Mouse (Mus musculus) forebrain, embryonic 13.5 days (tissue): ENCODE data around the gene Xpa. TPM values are rescaled to one million over a fixed set of nuclear protein-coding genes. Genes with fewer than 3 reads are reported as not detected.

Source experiments
- ATAC-seq: fragments of 200-750 bp; cut with Nextera tagmentation; 2 replicates; pipeline ENCODE4 v1.8.0; 2017
- H3K27ac ChIP-seq: fragments of 300-500 bp; sonication (generic); 2 replicates; pipeline ENCODE4 v1.5.1; 2015; ENCODE audit warnings: inconsistent platforms, mild to moderate bottlenecking, moderate library complexity
- H3K27me3 ChIP-seq: fragments of 300-500 bp; sonication (generic); 2 replicates; pipeline ENCODE4 v1.6.1; 2015; ENCODE audit warnings: mild to moderate bottlenecking, inconsistent platforms
- H3K36me3 ChIP-seq: fragments of 300-500 bp; sonication (generic); 2 replicates; pipeline ENCODE4 v1.6.1; 2015; ENCODE audit warnings: mild to moderate bottlenecking, inconsistent platforms; ENCODE audit not compliant: poor library complexity, severe bottlenecking
- H3K4me1 ChIP-seq: fragments of 300-500 bp; sonication (generic); 2 replicates; pipeline ENCODE4 v1.6.1; 2015; ENCODE audit warnings: inconsistent platforms
- H3K4me2 ChIP-seq: fragments of 300-500 bp; sonication (generic); 2 replicates; pipeline ENCODE4 v1.6.1; 2015; ENCODE audit warnings: inconsistent platforms, mild to moderate bottlenecking, moderate library complexity
- H3K4me3 ChIP-seq: fragments of 300-500 bp; sonication (generic); 2 replicates; pipeline ENCODE4 v1.5.1; 2015; ENCODE audit warnings: mild to moderate bottlenecking, inconsistent platforms
- H3K9ac ChIP-seq: fragments of 300-500 bp; sonication (generic); 2 replicates; pipeline ENCODE4 v1.6.1; 2015; ENCODE audit warnings: mild to moderate bottlenecking, inconsistent platforms
- H3K9me3 ChIP-seq: fragments of 300-500 bp; sonication (generic); replicated peaks from 2 replicates; pipeline ENCODE4 v1.6.1; 2016; ENCODE audit warnings: inconsistent platforms
- WGBS: fragments of 180-500 bp; shearing (Covaris S2); methylation state at CpG from one replicate; pipeline ENCODE4 v1.1.7; 2015; 5-methylcytosine and 5-hydroxymethylcytosine counted together
- polyA plus RNA-seq: library from polyadenylated mRNA; unstranded; fragments of >200 nt; fragmentation: Nextera tagmentation; extraction: Ambion mirVana; gene quantifications from 2 replicates; pipeline ENCODE4 v1.2.1, GENCODE M21; 2015

Gene Xpa
- polyA plus RNA-seq, 1 experiment from 2014 or later, result 32.4 TPM

- Histone ChIP-seq H3K4me1 (peaks cover 28% of the 10 kb centered on the region), H3K9ac (peak within 1 kb of the TSS; percentile 96), H3K9me3 (no peaks in the 10 kb centered on the region), H3K27ac (peak within 1 kb of the TSS; percentile 97), H3K27me3 (no peaks in the 10 kb centered on the region), H3K4me2 (peak within 1 kb of the TSS; percentile 87), H3K36me3 (peaks cover 19% of the 10 kb centered on the region), H3K4me3 (peak within 1 kb of the TSS; percentile 93)
- ATAC-seq, result peak; percentile 92
- WGBS, result under 1% methylated on average over 86 of the region's 90 CpGs
These were observed 57.6 kb downstream of the Xpa start, which contains the start of the genes Ncbp1 and Tstd2 for GRCm38 (mm10) chr4:46138287-46139222. Gene Ncbp1, plus strand, starts transcription at chr4:46138613. Gene Tstd2, minus strand, starts transcription at chr4:46138694.

GRCm38 (mm10) chr4:46137629-46138286 is 58.4 kb downstream of the Xpa start:
- no peaks in the 10 kb centered on the region for H3K27me3 ChIP-seq
- peak overlapping the region; percentile 87 for H3K4me2 ChIP-seq
- H3K4me3 ChIP-seq, result peak overlapping the region; percentile 93
- WGBS, result 9% methylated on average over 17 of the region's 17 CpGs
- H3K27ac ChIP-seq, result peak overlapping the region; percentile 97
- H3K4me1 ChIP-seq, result peaks cover 28% of the 10 kb centered on the region
- H3K9me3 ChIP-seq, result no peaks in the 10 kb centered on the region
- H3K36me3 ChIP-seq, result peaks cover 27% of the 10 kb centered on the region
- peak overlapping the region; percentile 96 for H3K9ac ChIP-seq
- peak; percentile 86 for ATAC-seq

GRCm38 (mm10) chr4:46131791-46132190 is 64.3 kb downstream of the Xpa start:
- WGBS, result 81% methylated on average over 6 of the region's 6 CpGs
- Histone ChIP-seq H3K36me3 (peaks cover 78% of the 10 kb centered on the region), H3K9me3 (no peaks in the 10 kb centered on the region), H3K4me1 (peaks cover 5% of the 10 kb centered on the region), H3K27ac (no peak overlapping the region), H3K4me3 (no peak overlapping the region), H3K27me3 (no peaks in the 10 kb centered on the region), H3K4me2 (no peak overlapping the region), H3K9ac (no peak overlapping the region)
- no peak for ATAC-seq

- Histone ChIP-seq H3K4me3 (no peak overlapping the region), H3K27me3 (no peaks in the 10 kb centered on the region), H3K36me3 (peaks cover 86% of the 10 kb centered on the region), H3K9ac (no peak overlapping the region), H3K9me3 (no peaks in the 10 kb centered on the region), H3K27ac (no peak overlapping the region), H3K4me1 (no peaks in the 10 kb centered on the region), H3K4me2 (no peak overlapping the region)
- WGBS, result 63% methylated on average over 3 of the region's 3 CpGs
- no peak for ATAC-seq
These were observed 65.9 kb downstream of the Xpa start for GRCm38 (mm10) chr4:46130221-46130620.

GRCm38 (mm10) chr4:46129311-46130004 is 66.7 kb downstream of the Xpa start:
- peaks cover 87% of the 10 kb centered on the region for H3K36me3 ChIP-seq

GRCm38 (mm10) chr4:46126541-46126940 is 69.6 kb downstream of the Xpa start:
- WGBS, result 49% methylated on average over 2 of the region's 2 CpGs
- Histone ChIP-seq H3K36me3 (peaks cover 85% of the 10 kb centered on the region), H3K4me1 (no peaks in the 10 kb centered on the region), H3K27me3 (no peaks in the 10 kb centered on the region), H3K4me3 (no peak overlapping the region), H3K27ac (no peak overlapping the region), H3K9me3 (no peaks in the 10 kb centered on the region), H3K9ac (no peak overlapping the region), H3K4me2 (no peak overlapping the region)
- ATAC-seq, result peak; percentile 59; the same call in 1 of the 2 replicates

More at GRCm38 (mm10) chr4:46129311-46130004, 66.7 kb downstream of the Xpa start:
- WGBS, result 92% methylated on average over 8 of the region's 8 CpGs
- H3K4me3 ChIP-seq, result no peak overlapping the region
- no peak overlapping the region for H3K4me2 ChIP-seq
- H3K9ac ChIP-seq, result no peak overlapping the region
- H3K4me1 ChIP-seq, result no peaks in the 10 kb centered on the region
- no peaks in the 10 kb centered on the region for H3K9me3 ChIP-seq
- ATAC-seq, result no peak
- H3K27ac ChIP-seq, result no peak overlapping the region
- no peaks in the 10 kb centered on the region for H3K27me3 ChIP-seq

GRCm38 (mm10) chr4:46123358-46123757 is 72.8 kb downstream of the Xpa start:
- Histone ChIP-seq H3K4me1 (no peaks in the 10 kb centered on the region), H3K4me2 (no peak overlapping the region), H3K36me3 (peaks cover 86% of the 10 kb centered on the region), H3K9me3 (no peaks in the 10 kb centered on the region), H3K27me3 (no peaks in the 10 kb centered on the region), H3K4me3 (no peak overlapping the region), H3K9ac (no peak overlapping the region), H3K27ac (no peak overlapping the region)
- WGBS, result 89% methylated on average over 6 of the region's 6 CpGs
- ATAC-seq, result no peak

GRCm38 (mm10) chr4:46120767-46121166 is 75.3 kb downstream of the Xpa start:
- Histone ChIP-seq H3K27me3 (no peaks in the 10 kb centered on the region), H3K9ac (no peak overlapping the region), H3K4me3 (no peak overlapping the region), H3K36me3 (peaks cover 96% of the 10 kb centered on the region), H3K9me3 (no peaks in the 10 kb centered on the region), H3K4me2 (no peak overlapping the region), H3K27ac (no peak overlapping the region), H3K4me1 (no peaks in the 10 kb centered on the region)
- 84% methylated on average over 3 of the region's 3 CpGs for WGBS
- ATAC-seq, result no peak

- ATAC-seq, result no peak
- Histone ChIP-seq H3K4me2 (no peak overlapping the region), H3K9ac (no peak overlapping the region), H3K4me3 (no peak overlapping the region), H3K4me1 (no peaks in the 10 kb centered on the region), H3K36me3 (peaks cover 94% of the 10 kb centered on the region), H3K27me3 (no peaks in the 10 kb centered on the region), H3K27ac (no peak overlapping the region), H3K9me3 (no peaks in the 10 kb centered on the region)
- WGBS, result 95% methylated on average over 14 of the region's 14 CpGs
These were observed 76.5 kb downstream of the Xpa start for GRCm38 (mm10) chr4:46119514-46120094.

- ATAC-seq, result no peak
- H3K36me3 ChIP-seq, result peaks cover 90% of the 10 kb centered on the region
- WGBS, result 97% methylated on average over 4 of the region's 4 CpGs
These were observed 78.6 kb downstream of the Xpa start for GRCm38 (mm10) chr4:46117536-46117935.

GRCm38 (mm10) chr4:46116544-46117175 is 79.5 kb downstream of the Xpa start:
- peaks cover 81% of the 10 kb centered on the region for H3K36me3 ChIP-seq
- no peak overlapping the region for H3K9ac ChIP-seq
- H3K27ac ChIP-seq, result no peak overlapping the region
- no peak overlapping the region for H3K4me3 ChIP-seq
- no peaks in the 10 kb centered on the region for H3K4me1 ChIP-seq
- no peaks in the 10 kb centered on the region for H3K27me3 ChIP-seq
- no peak overlapping the region for H3K4me2 ChIP-seq
- no peaks in the 10 kb centered on the region for H3K9me3 ChIP-seq
- WGBS, result 83% methylated on average over 10 of the region's 10 CpGs
- ATAC-seq, result no peak

More at GRCm38 (mm10) chr4:46117536-46117935, 78.6 kb downstream of the Xpa start:
- no peak overlapping the region for H3K27ac ChIP-seq
- no peaks in the 10 kb centered on the region for H3K4me1 ChIP-seq
- H3K9ac ChIP-seq, result no peak overlapping the region
- no peaks in the 10 kb centered on the region for H3K9me3 ChIP-seq
- no peak overlapping the region for H3K4me2 ChIP-seq
- no peaks in the 10 kb centered on the region for H3K27me3 ChIP-seq
- no peak overlapping the region for H3K4me3 ChIP-seq
